Mouse (Mus musculus) testis, adult 2 months (tissue): ENCODE data around the gene Dnaaf1. TPM values are rescaled to one million over a fixed set of nuclear protein-coding genes. Genes with fewer than 3 reads are reported as not detected.

Experiments
- H3K27ac ChIP-seq: fragments of 200-500 bp; 2 replicates; pipeline ENCODE4 v1.5.1; 2012; ENCODE audit warnings: low read depth, low read length; ENCODE audit not compliant: control insufficient read depth, insufficient read depth
- H3K27me3 ChIP-seq: fragments of 200-500 bp; 2 replicates; pipeline ENCODE4 v1.6.1; 2012; ENCODE audit warnings: mild to moderate bottlenecking, low read length, moderate library complexity; ENCODE audit not compliant: control insufficient read depth, insufficient read depth
- H3K36me3 ChIP-seq: fragments of 200-500 bp; 2 replicates; pipeline ENCODE4 v1.6.1; 2012; ENCODE audit warnings: mild to moderate bottlenecking, low read length; ENCODE audit not compliant: control insufficient read depth, insufficient read depth
- H3K4me1 ChIP-seq: fragments of 200-500 bp; 2 replicates; pipeline ENCODE4 v1.6.1; 2012; ENCODE audit warnings: low read length; ENCODE audit not compliant: control insufficient read depth, insufficient read depth
- H3K4me3 ChIP-seq: fragments of 200-500 bp; 2 replicates; pipeline ENCODE4 v1.5.1; 2012; ENCODE audit warnings: low read depth, mild to moderate bottlenecking, low read length, moderate library complexity, mixed read lengths; ENCODE audit not compliant: control insufficient read depth
- CTCF ChIP-seq: fragments of 200-500 bp; IDR thresholded peaks from 2 replicates; pipeline ENCODE4 v1.5.1; 2012; ENCODE audit warnings: low read depth, mild to moderate bottlenecking, inconsistent platforms, low read length, moderate library complexity; ENCODE audit not compliant: control insufficient read depth, insufficient read depth, insufficient replicate concordance
- POLR2A ChIP-seq: fragments of 200-500 bp; IDR thresholded peaks from 2 replicates; pipeline ENCODE4 v1.6.1; 2012; ENCODE audit warnings: low read depth, mild to moderate bottlenecking, inconsistent platforms, low read length, moderate library complexity; ENCODE audit not compliant: control insufficient read depth
- polyA plus RNA-seq: library from polyadenylated mRNA; depleted of rRNA; stranded (reverse); fragments of >200 nt; gene quantifications from 2 replicates; pipeline ENCODE4 v1.2.3, GENCODE M21; 2012; rRNA removed

Gene Dnaaf1
- 577 and 660 TPM in 2 replicates for polyA plus RNA-seq

DNA sequence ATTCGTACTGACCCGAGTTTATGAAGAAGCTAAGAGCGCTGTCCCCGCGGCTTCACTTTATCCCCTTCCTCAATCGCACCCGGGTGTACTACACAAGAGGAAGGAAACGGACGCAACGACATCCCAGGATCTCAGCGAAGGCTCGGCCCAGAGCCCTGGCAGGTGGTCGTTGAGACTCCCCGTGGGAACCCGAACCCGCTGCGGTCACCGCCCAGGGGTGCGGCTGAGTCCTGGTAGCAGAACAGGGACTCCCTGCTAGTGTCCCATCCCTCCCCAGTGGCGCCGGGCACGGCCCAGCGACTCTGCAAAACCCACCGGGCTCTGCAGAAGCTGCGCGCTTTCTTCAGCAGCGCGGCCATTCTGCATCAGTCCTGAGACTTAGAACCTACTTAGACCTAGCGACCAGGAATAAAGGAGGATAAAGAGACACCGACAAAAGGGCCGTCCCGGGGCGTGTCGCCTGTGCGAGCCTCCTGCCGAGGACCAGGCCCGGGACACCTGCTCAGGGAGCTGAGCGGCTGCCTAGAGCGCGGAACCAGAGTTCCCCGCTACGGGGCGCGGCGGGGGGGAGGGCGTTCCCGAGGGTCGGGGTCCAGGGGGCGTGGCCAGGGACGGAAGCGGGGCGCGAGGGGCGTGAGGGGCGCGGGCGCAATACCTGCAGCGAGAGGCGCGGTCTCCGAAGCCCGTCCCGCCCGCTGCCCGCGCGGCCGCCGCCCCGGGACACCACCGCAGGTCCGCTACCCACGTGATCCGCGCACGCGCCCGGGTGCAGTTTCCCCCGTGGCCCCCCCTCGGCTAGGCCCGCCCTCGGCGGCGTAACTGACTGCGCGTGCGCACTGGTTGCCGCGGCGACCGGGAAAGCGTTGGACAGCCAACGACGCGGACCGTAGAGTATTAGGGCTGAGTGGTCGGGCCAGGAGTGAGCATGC is at the start of gene Dnaaf1, which contains the start of gene Hsdl1:
Gene Dnaaf1, plus strand, starts transcription at position 799 of the 929 bp plus-strand sequence.
Gene Hsdl1, minus strand, starts transcription at position 747 of the 929 bp plus-strand sequence.
- H3K27ac ChIP-seq, result peak within 1 kb of the TSS; percentile 98

DNA sequence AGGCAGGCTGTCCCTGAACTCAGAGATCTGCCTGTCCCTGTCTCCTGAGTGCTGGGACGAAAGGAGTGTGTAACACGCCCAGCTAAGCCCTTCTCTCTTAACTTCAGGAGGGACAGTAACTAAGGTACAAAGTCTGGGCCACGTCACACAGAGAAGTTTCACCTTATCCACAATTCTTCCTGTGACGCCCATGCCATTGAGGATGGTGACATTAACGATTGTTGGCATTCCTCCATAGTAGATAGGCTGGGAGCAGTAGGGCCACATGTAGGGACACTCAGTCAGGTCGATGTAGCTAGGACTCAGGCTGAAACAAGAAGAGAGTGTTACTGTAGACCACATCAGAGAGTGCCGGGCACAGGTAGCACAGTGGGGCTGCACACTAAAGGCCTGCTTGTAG is 46.3 kb upstream of the Dnaaf1 start:
- no peak overlapping the region for H3K27ac ChIP-seq
- no peak overlapping the region for H3K4me3 ChIP-seq
- TF ChIP-seq CTCF (no peak), POLR2A (no peak)
- H3K36me3 ChIP-seq, result peaks cover 7% of the 10 kb centered on the region
- H3K27me3 ChIP-seq, result no peaks in the 10 kb centered on the region
- no peaks in the 10 kb centered on the region for H3K4me1 ChIP-seq

More for the DNA sequence above, at the start of gene Dnaaf1, which contains the start of gene Hsdl1:
- TF ChIP-seq CTCF (no peak), POLR2A (peak; percentile 95; the same call in 1 of the 2 replicates)
- Histone ChIP-seq H3K27me3 (no peaks in the 10 kb centered on the region), H3K4me1 (peaks cover 8% of the 10 kb centered on the region), H3K36me3 (peaks cover 2% of the 10 kb centered on the region), H3K4me3 (peak within 1 kb of the TSS; percentile 96)

DNA sequence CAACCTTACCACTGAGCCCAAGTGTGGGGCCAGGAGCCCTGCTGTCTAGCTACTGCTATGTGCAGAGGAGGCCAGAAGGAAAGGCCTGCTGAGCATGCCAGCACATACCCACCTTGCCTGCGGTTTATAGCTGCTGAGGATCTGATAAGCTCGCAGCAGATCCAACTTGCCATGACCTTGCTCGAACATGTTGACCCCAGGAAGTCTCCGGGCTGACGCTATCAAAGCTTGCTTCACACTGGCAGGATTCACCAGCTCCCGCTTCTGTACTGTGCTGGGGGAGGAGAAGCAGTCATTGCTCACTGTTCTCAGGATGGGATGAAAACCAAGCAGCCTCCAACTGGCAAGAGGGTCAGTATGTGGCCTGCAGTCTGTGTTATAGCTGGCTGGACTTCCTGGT is 44.1 kb upstream of the Dnaaf1 start:
- no peak overlapping the region for H3K4me3 ChIP-seq
- H3K36me3 ChIP-seq, result peaks cover 3% of the 10 kb centered on the region
- no peak overlapping the region for H3K27ac ChIP-seq
- TF ChIP-seq POLR2A (no peak), CTCF (no peak)
- no peaks in the 10 kb centered on the region for H3K4me1 ChIP-seq
- H3K27me3 ChIP-seq, result no peaks in the 10 kb centered on the region

DNA sequence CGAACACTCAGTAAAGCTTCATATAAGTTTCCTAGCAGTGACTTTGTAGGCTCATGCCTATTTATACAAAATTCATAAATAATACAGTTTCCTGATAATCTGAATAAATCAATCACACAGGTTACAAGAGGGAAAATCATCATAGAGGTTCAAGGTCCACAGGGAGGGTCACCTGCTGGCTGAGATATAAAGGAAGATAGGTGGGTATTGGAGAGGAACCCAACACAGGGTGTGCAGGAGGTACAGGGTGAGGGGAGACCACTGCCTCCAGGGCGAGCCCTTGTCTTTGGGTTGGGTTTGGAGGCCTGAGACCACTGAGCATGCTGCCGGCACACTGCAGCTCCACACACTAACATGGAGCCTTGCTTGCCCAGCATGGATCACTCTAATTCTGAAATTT is 43.6 kb upstream of the Dnaaf1 start:
- peaks cover 3% of the 10 kb centered on the region for H3K36me3 ChIP-seq
- no peak overlapping the region for H3K4me3 ChIP-seq
- no peaks in the 10 kb centered on the region for H3K27me3 ChIP-seq
- TF ChIP-seq POLR2A, result no peak
- TF ChIP-seq CTCF, result no peak
- no peak overlapping the region for H3K27ac ChIP-seq
- H3K4me1 ChIP-seq, result no peaks in the 10 kb centered on the region

DNA sequence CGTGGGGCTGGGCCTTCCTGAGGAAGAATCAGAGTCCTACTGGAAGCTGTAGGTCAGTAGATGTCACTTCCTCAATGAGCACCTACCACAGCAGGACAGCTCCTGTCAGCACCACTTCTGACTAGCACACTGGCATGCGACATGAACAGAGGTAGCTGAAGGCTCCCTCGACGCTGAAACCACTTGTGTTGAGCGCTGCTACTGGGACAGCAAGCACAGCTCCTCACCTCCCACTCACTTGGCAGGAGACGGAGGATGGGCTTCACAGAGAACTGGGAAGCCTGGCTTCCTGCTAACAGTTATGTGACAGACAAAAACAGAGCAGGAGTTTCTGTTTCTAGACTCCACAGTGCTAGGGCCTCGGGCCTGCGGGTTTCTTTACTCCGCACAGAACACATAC is 43.1 kb upstream of the Dnaaf1 start:
- peaks cover 3% of the 10 kb centered on the region for H3K36me3 ChIP-seq
- TF ChIP-seq POLR2A (no peak), CTCF (no peak)
- no peaks in the 10 kb centered on the region for H3K27me3 ChIP-seq
- no peak overlapping the region for H3K27ac ChIP-seq
- H3K4me1 ChIP-seq, result no peaks in the 10 kb centered on the region
- H3K4me3 ChIP-seq, result no peak overlapping the region

DNA sequence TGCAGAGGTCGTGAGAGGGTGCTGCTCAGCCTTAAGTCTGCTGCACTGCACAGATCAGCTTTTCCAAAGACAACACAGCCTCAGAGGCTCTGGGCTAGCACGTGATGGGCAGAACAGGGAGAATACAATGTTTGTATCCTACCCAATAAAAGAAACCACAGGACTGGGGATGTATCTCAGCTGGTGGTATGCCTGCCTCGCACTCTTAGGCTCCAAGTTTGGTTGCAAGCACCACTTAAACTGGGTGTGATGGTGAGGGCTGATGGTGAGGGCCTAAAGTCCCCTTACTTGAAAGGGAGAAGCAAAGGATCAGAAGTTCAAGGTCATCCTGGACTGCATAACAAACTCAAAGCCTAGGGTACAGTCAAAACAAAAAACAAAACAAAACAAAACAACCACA is 30.4 kb upstream of the Dnaaf1 start:
- TF ChIP-seq CTCF (no peak), POLR2A (no peak)
- Histone ChIP-seq H3K4me1 (no peaks in the 10 kb centered on the region), H3K27ac (no peak overlapping the region), H3K36me3 (peaks cover 7% of the 10 kb centered on the region), H3K4me3 (no peak overlapping the region), H3K27me3 (no peaks in the 10 kb centered on the region)

DNA sequence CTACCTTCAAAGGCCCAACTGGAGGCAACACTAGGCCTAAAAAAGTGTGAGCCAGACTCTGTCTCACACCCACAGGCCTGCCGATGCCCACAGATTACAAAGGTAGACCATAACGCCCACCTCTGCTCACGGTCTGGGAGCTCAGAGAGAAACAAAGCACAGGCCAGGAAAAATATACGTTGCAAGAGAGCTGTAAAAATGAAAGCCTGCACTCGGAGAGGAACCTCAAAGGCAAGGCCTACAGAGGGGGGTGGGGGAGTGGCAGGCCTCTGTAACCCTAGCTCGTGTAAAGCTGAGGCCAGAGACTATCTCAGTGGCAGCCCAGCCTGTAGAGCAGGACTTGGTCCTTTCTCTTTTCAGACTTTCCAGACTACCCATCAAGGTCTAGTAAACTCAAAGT is 29.9 kb upstream of the Dnaaf1 start:
- H3K27me3 ChIP-seq, result no peaks in the 10 kb centered on the region
- TF ChIP-seq CTCF, result no peak
- TF ChIP-seq POLR2A, result no peak
- no peak overlapping the region for H3K27ac ChIP-seq
- peaks cover 1% of the 10 kb centered on the region for H3K4me1 ChIP-seq
- peaks cover 7% of the 10 kb centered on the region for H3K36me3 ChIP-seq
- H3K4me3 ChIP-seq, result no peak overlapping the region

DNA sequence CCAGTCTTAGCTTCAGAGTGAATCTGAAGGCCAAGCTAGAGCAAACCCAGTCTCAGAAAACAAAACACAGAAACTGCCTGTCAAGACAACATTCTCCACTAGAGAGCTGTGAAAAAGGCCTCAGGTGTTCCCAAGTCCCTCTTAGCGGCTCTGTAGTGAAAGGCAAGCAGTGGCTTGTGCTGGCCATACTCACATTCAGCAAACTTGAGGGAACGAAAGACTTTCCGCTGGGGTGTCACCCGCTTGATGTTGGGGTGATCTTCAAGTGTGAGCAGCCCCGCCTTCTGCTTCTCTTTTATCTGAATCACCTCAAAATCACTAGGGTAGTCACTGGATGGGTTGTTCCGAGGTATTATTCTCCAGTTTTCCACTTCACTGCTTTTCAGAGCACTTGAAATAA is 29.2 kb upstream of the Dnaaf1 start:
- Histone ChIP-seq H3K4me1 (peaks cover 5% of the 10 kb centered on the region), H3K36me3 (peaks cover 7% of the 10 kb centered on the region), H3K27ac (no peak overlapping the region), H3K27me3 (no peaks in the 10 kb centered on the region), H3K4me3 (no peak overlapping the region)
- TF ChIP-seq POLR2A (no peak), CTCF (no peak)
